Mouse (Mus musculus): ENCODE results near the gene Nfasc. TPM values are rescaled to one million over a fixed set of nuclear protein-coding genes. Genes with fewer than 3 reads are reported as not detected.

Gene Nfasc
- 120 and 122 TPM in 2 replicates for polyA plus RNA-seq (2012; rRNA removed)

- 2% methylated on average over 51 of the region's 51 CpGs for WGBS
- Histone ChIP-seq H3K4me3 (replicated peaks; ENCODE audit: insufficient read depth, low read depth, low read length) (peak within 1 kb of the TSS; percentile 92), H3K27me3 (ENCODE audit: control insufficient read depth, insufficient read depth, low read length) (no peaks in the 10 kb centered on the region), H3K27ac (ENCODE audit: insufficient read depth, low read length) (peak within 1 kb of the TSS; percentile 82), H3K4me1 (ENCODE audit: control insufficient read depth, insufficient read depth, low read length) (peaks cover 23% of the 10 kb centered on the region)
- TF ChIP-seq POLR2A (IDR thresholded peaks at IDR 0.05; ENCODE audit: borderline replicate concordance, insufficient read depth, low read length) (peak; percentile 88), CTCF (IDR thresholded peaks at IDR 0.05; ENCODE audit: borderline replicate concordance, insufficient read depth, low read depth, low read length) (no peak; the same call in 1 of the 2 replicates)
- peak; percentile 96 to 97 for DNase-seq
Measured at GRCm38 (mm10) chr1:132741175-132741997, at the start of gene Nfasc. Gene Nfasc, minus strand, starts transcription at chr1:132741797.

GRCm38 (mm10) chr1:132791049-132791448 lies 49.5 kb upstream of the Nfasc start:
- 94% methylated on average over 6 of the region's 6 CpGs for WGBS

GRCm38 (mm10) chr1:132786866-132787265 lies 45.3 kb upstream of the Nfasc start:
- peaks cover 3% of the 10 kb centered on the region; the same call in 1 of the 2 replicates for H3K4me1 ChIP-seq (ENCODE audit: control insufficient read depth, insufficient read depth, low read length)
- no peak overlapping the region for H3K4me3 ChIP-seq (replicated peaks; ENCODE audit: insufficient read depth, low read depth, low read length)
- H3K27ac ChIP-seq (ENCODE audit: insufficient read depth, low read length): no peak overlapping the region
- 23% methylated on average over 5 of the region's 5 CpGs for WGBS
- peak in 1 of 2 experiments; percentile 54 for DNase-seq
- no peaks in the 10 kb centered on the region for H3K27me3 ChIP-seq (ENCODE audit: control insufficient read depth, insufficient read depth, low read length)
- TF ChIP-seq POLR2A (IDR thresholded peaks at IDR 0.05; ENCODE audit: borderline replicate concordance, insufficient read depth, low read length): no peak
- TF ChIP-seq CTCF (IDR thresholded peaks at IDR 0.05; ENCODE audit: borderline replicate concordance, insufficient read depth, low read depth, low read length): no peak

More at GRCm38 (mm10) chr1:132791049-132791448, 49.5 kb upstream of the Nfasc start:
- no peaks in the 10 kb centered on the region for H3K27me3 ChIP-seq (ENCODE audit: control insufficient read depth, insufficient read depth, low read length)
- peaks cover 3% of the 10 kb centered on the region; the same call in 1 of the 2 replicates for H3K4me1 ChIP-seq (ENCODE audit: control insufficient read depth, insufficient read depth, low read length)
- no peak for DNase-seq
- no peak overlapping the region for H3K27ac ChIP-seq (ENCODE audit: insufficient read depth, low read length)
- TF ChIP-seq CTCF (IDR thresholded peaks at IDR 0.05; ENCODE audit: borderline replicate concordance, insufficient read depth, low read depth, low read length) (no peak), POLR2A (IDR thresholded peaks at IDR 0.05; ENCODE audit: borderline replicate concordance, insufficient read depth, low read length) (no peak)
- H3K4me3 ChIP-seq (replicated peaks; ENCODE audit: insufficient read depth, low read depth, low read length): no peak overlapping the region

- Histone ChIP-seq H3K27ac (ENCODE audit: insufficient read depth, low read length) (no peak overlapping the region), H3K4me3 (replicated peaks; ENCODE audit: insufficient read depth, low read depth, low read length) (no peak overlapping the region), H3K4me1 (ENCODE audit: control insufficient read depth, insufficient read depth, low read length) (peaks cover 2% of the 10 kb centered on the region; the same call in 1 of the 2 replicates), H3K27me3 (ENCODE audit: control insufficient read depth, insufficient read depth, low read length) (no peaks in the 10 kb centered on the region)
- WGBS: 68% methylated on average over 13 of the region's 13 CpGs
- DNase-seq: no peak
- no peak for TF ChIP-seq CTCF (IDR thresholded peaks at IDR 0.05; ENCODE audit: borderline replicate concordance, insufficient read depth, low read depth, low read length)
- TF ChIP-seq POLR2A (IDR thresholded peaks at IDR 0.05; ENCODE audit: borderline replicate concordance, insufficient read depth, low read length): no peak
Measured at GRCm38 (mm10) chr1:132781607-132782445, 40.2 kb upstream of the Nfasc start.

- 91% methylated on average over 5 of the region's 5 CpGs for whole genome bisulfite sequencing
Measured at GRCm38 (mm10) chr1:132780961-132781360, 39.4 kb upstream of the Nfasc start.

GRCm38 (mm10) chr1:132780254-132780653 lies 38.7 kb upstream of the Nfasc start:
- Histone ChIP-seq H3K4me1 (ENCODE audit: control insufficient read depth, insufficient read depth, low read length) (no peaks in the 10 kb centered on the region), H3K4me3 (replicated peaks; ENCODE audit: insufficient read depth, low read depth, low read length) (no peak overlapping the region), H3K27me3 (ENCODE audit: control insufficient read depth, insufficient read depth, low read length) (no peaks in the 10 kb centered on the region), H3K27ac (ENCODE audit: insufficient read depth, low read length) (no peak overlapping the region)
- no peak for DNase-seq
- TF ChIP-seq POLR2A (IDR thresholded peaks at IDR 0.05; ENCODE audit: borderline replicate concordance, insufficient read depth, low read length) (no peak), CTCF (IDR thresholded peaks at IDR 0.05; ENCODE audit: borderline replicate concordance, insufficient read depth, low read depth, low read length) (no peak)
- WGBS: 97% methylated on average over 1 of the region's 1 CpGs

More at GRCm38 (mm10) chr1:132780961-132781360, 39.4 kb upstream of the Nfasc start:
- Histone ChIP-seq H3K27ac (ENCODE audit: insufficient read depth, low read length) (no peak overlapping the region), H3K4me1 (ENCODE audit: control insufficient read depth, insufficient read depth, low read length) (no peaks in the 10 kb centered on the region), H3K4me3 (replicated peaks; ENCODE audit: insufficient read depth, low read depth, low read length) (no peak overlapping the region), H3K27me3 (ENCODE audit: control insufficient read depth, insufficient read depth, low read length) (no peaks in the 10 kb centered on the region)
- TF ChIP-seq POLR2A (IDR thresholded peaks at IDR 0.05; ENCODE audit: borderline replicate concordance, insufficient read depth, low read length): no peak
- no peak for TF ChIP-seq CTCF (IDR thresholded peaks at IDR 0.05; ENCODE audit: borderline replicate concordance, insufficient read depth, low read depth, low read length)
- no peak for DNase-seq

- WGBS: 61% methylated on average over 6 of the region's 6 CpGs
Measured at GRCm38 (mm10) chr1:132774959-132775358, 33.4 kb upstream of the Nfasc start.

More at GRCm38 (mm10) chr1:132774959-132775358, 33.4 kb upstream of the Nfasc start:
- H3K27me3 ChIP-seq (ENCODE audit: control insufficient read depth, insufficient read depth, low read length): no peaks in the 10 kb centered on the region
- H3K4me1 ChIP-seq (ENCODE audit: control insufficient read depth, insufficient read depth, low read length): peaks cover 2% of the 10 kb centered on the region
- no peak for DNase-seq
- H3K27ac ChIP-seq (ENCODE audit: insufficient read depth, low read length): no peak overlapping the region
- no peak overlapping the region for H3K4me3 ChIP-seq (replicated peaks; ENCODE audit: insufficient read depth, low read depth, low read length)
- TF ChIP-seq CTCF (IDR thresholded peaks at IDR 0.05; ENCODE audit: borderline replicate concordance, insufficient read depth, low read depth, low read length) (no peak), POLR2A (IDR thresholded peaks at IDR 0.05; ENCODE audit: borderline replicate concordance, insufficient read depth, low read length) (no peak)

Measured in cerebellum, adult 2 months (tissue).